Mouse (Mus musculus): ENCODE measurements at regions not wholly inside any gene's neighbourhood (a gene's known extent, or its start where the extent isn't known, plus 50 kb on each side); places are given as distances from the start of the nearest gene placed in this dataset.

- H3K9ac ChIP-seq (ENCODE audit: insufficient read depth, low read depth, low read length, poor library complexity, severe bottlenecking): no peak overlapping the region
- H3K4me1 ChIP-seq (ENCODE audit: control insufficient read depth in 2 of 2, insufficient read depth in 2 of 2, low read length in 2 of 2, poor library complexity in 1 of 2): peaks cover 0 to 2% of the 10 kb centered on the region in 2 experiments; a peak in 1 of 4 replicates
- DNase-seq (ENCODE audit: low read depth, low spot score): no peak
- H3K36me3 ChIP-seq (ENCODE audit: control insufficient read depth, insufficient read depth, low read length, poor library complexity, severe bottlenecking): no peaks in the 10 kb centered on the region
- no peak overlapping the region for H3K4me3 ChIP-seq (ENCODE audit: insufficient read depth in 1 of 2, low read depth in 1 of 2, low read length in 2 of 2, poor library complexity in 1 of 2, severe bottlenecking in 1 of 2)
- in situ Hi-C loops (cut with MboI; ENCODE audit: low sequenced_read_pairs in 2 of 2, unreplicated experiment in 2 of 2): no loop called here
- no peak for TF ChIP-seq HCFC1 (IDR thresholded peaks at IDR 0.05; ENCODE audit: borderline replicate concordance, insufficient read depth, low read length)
- no peak for TF ChIP-seq CHD2 (IDR thresholded peaks at IDR 0.05; ENCODE audit: low read depth, low read length)
- no peak for TF ChIP-seq MAFK (IDR thresholded peaks at IDR 0.05; ENCODE audit: insufficient read depth, low read depth, low read length)
- H3K9me3 ChIP-seq (ENCODE audit: control insufficient read depth, insufficient read depth, low read depth, low read length): no peaks in the 10 kb centered on the region
- no peak overlapping the region for H3K27ac ChIP-seq (ENCODE audit: insufficient read depth, low read depth, low read length, poor library complexity, severe bottlenecking)
These were observed 156.9 kb upstream of the Elavl2 start for GRCm38 (mm10) chr4:91557452-91557851.

GRCm38 (mm10) chr4:91556959-91557358 is 156.4 kb upstream of the Elavl2 start:
- Histone ChIP-seq H3K27ac (ENCODE audit: insufficient read depth, low read depth, low read length, poor library complexity, severe bottlenecking) (no peak overlapping the region), H3K9ac (ENCODE audit: insufficient read depth, low read depth, low read length, poor library complexity, severe bottlenecking) (no peak overlapping the region), H3K36me3 (ENCODE audit: control insufficient read depth, insufficient read depth, low read length, poor library complexity, severe bottlenecking) (no peaks in the 10 kb centered on the region), H3K4me1 (ENCODE audit: control insufficient read depth in 2 of 2, insufficient read depth in 2 of 2, low read length in 2 of 2, poor library complexity in 1 of 2) (peaks cover 0 to 2% of the 10 kb centered on the region in 2 experiments; a peak in 1 of 4 replicates), H3K9me3 (ENCODE audit: control insufficient read depth, insufficient read depth, low read depth, low read length) (no peaks in the 10 kb centered on the region), H3K4me3 (ENCODE audit: insufficient read depth in 1 of 2, low read depth in 1 of 2, low read length in 2 of 2, poor library complexity in 1 of 2, severe bottlenecking in 1 of 2) (no peak overlapping the region)
- no peak for TF ChIP-seq HCFC1 (IDR thresholded peaks at IDR 0.05; ENCODE audit: borderline replicate concordance, insufficient read depth, low read length)
- DNase-seq (ENCODE audit: low read depth, low spot score): no peak
- in situ Hi-C loops (cut with MboI; ENCODE audit: low sequenced_read_pairs in 2 of 2, unreplicated experiment in 2 of 2): no loop called here

- H3K9ac ChIP-seq (ENCODE audit: insufficient read depth, low read depth, low read length, poor library complexity, severe bottlenecking): no peak overlapping the region
- no peaks in the 10 kb centered on the region for H3K4me1 ChIP-seq (ENCODE audit: control insufficient read depth in 2 of 2, insufficient read depth in 2 of 2, low read length in 2 of 2, poor library complexity in 1 of 2)
- no peak overlapping the region for H3K4me3 ChIP-seq (ENCODE audit: insufficient read depth in 1 of 2, low read depth in 1 of 2, low read length in 2 of 2, poor library complexity in 1 of 2, severe bottlenecking in 1 of 2)
- no peaks in the 10 kb centered on the region for H3K36me3 ChIP-seq (ENCODE audit: control insufficient read depth, insufficient read depth, low read length, poor library complexity, severe bottlenecking)
- H3K9me3 ChIP-seq (ENCODE audit: control insufficient read depth, insufficient read depth, low read depth, low read length): no peaks in the 10 kb centered on the region
- no peak overlapping the region for H3K27ac ChIP-seq (ENCODE audit: insufficient read depth, low read depth, low read length, poor library complexity, severe bottlenecking)
- no peak for DNase-seq (ENCODE audit: low read depth, low spot score)
- TF ChIP-seq MAFK (IDR thresholded peaks at IDR 0.05; ENCODE audit: insufficient read depth, low read depth, low read length) (no peak), HCFC1 (IDR thresholded peaks at IDR 0.05; ENCODE audit: borderline replicate concordance, insufficient read depth, low read length) (no peak), ZC3H11A (IDR thresholded peaks at IDR 0.05; ENCODE audit: borderline replicate concordance, low read depth, low read length) (no peak)
- in situ Hi-C loops (cut with MboI; ENCODE audit: low sequenced_read_pairs in 2 of 2, unreplicated experiment in 2 of 2): no loop called here
These were observed 123.8 kb upstream of the Elavl2 start for GRCm38 (mm10) chr4:91524367-91524766.

GRCm38 (mm10) chr4:91511543-91511942 is 111.0 kb upstream of the Elavl2 start:
- DNase-seq (ENCODE audit: low read depth, low spot score): no peak
- no peak overlapping the region for H3K27ac ChIP-seq (ENCODE audit: insufficient read depth, low read depth, low read length, poor library complexity, severe bottlenecking)
- H3K9ac ChIP-seq (ENCODE audit: insufficient read depth, low read depth, low read length, poor library complexity, severe bottlenecking): no peak overlapping the region
- H3K4me1 ChIP-seq (ENCODE audit: control insufficient read depth in 2 of 2, insufficient read depth in 2 of 2, low read length in 2 of 2, poor library complexity in 1 of 2): no peaks in the 10 kb centered on the region
- no peak for TF ChIP-seq MAFK (IDR thresholded peaks at IDR 0.05; ENCODE audit: insufficient read depth, low read depth, low read length)
- TF ChIP-seq CHD2 (IDR thresholded peaks at IDR 0.05; ENCODE audit: low read depth, low read length): no peak
- no peak for TF ChIP-seq ZNF384 (IDR thresholded peaks at IDR 0.05; ENCODE audit: low read depth, low read length)
- TF ChIP-seq HCFC1 (IDR thresholded peaks at IDR 0.05; ENCODE audit: borderline replicate concordance, insufficient read depth, low read length): no peak
- TF ChIP-seq ZC3H11A (IDR thresholded peaks at IDR 0.05; ENCODE audit: borderline replicate concordance, low read depth, low read length): no peak
- H3K4me3 ChIP-seq (ENCODE audit: insufficient read depth in 1 of 2, low read depth in 1 of 2, low read length in 2 of 2, poor library complexity in 1 of 2, severe bottlenecking in 1 of 2): no peak overlapping the region
- no peaks in the 10 kb centered on the region for H3K9me3 ChIP-seq (ENCODE audit: control insufficient read depth, insufficient read depth, low read depth, low read length)
- no peaks in the 10 kb centered on the region for H3K36me3 ChIP-seq (ENCODE audit: control insufficient read depth, insufficient read depth, low read length, poor library complexity, severe bottlenecking)
- in situ Hi-C loops (cut with MboI; ENCODE audit: low sequenced_read_pairs in 2 of 2, unreplicated experiment in 2 of 2): no loop called here

GRCm38 (mm10) chr4:91509937-91510336 is 109.4 kb upstream of the Elavl2 start:
- TF ChIP-seq ZNF384 (IDR thresholded peaks at IDR 0.05; ENCODE audit: low read depth, low read length) (no peak), MAFK (IDR thresholded peaks at IDR 0.05; ENCODE audit: insufficient read depth, low read depth, low read length) (no peak), ZC3H11A (IDR thresholded peaks at IDR 0.05; ENCODE audit: borderline replicate concordance, low read depth, low read length) (no peak), CHD2 (IDR thresholded peaks at IDR 0.05; ENCODE audit: low read depth, low read length) (no peak), HCFC1 (IDR thresholded peaks at IDR 0.05; ENCODE audit: borderline replicate concordance, insufficient read depth, low read length) (no peak)
- in situ Hi-C loops (cut with MboI; ENCODE audit: low sequenced_read_pairs in 2 of 2, unreplicated experiment in 2 of 2): no loop called here
- H3K4me1 ChIP-seq (ENCODE audit: control insufficient read depth in 2 of 2, insufficient read depth in 2 of 2, low read length in 2 of 2, poor library complexity in 1 of 2): no peaks in the 10 kb centered on the region
- DNase-seq (ENCODE audit: low read depth, low spot score): no peak
- no peak overlapping the region for H3K27ac ChIP-seq (ENCODE audit: insufficient read depth, low read depth, low read length, poor library complexity, severe bottlenecking)
- no peak overlapping the region for H3K9ac ChIP-seq (ENCODE audit: insufficient read depth, low read depth, low read length, poor library complexity, severe bottlenecking)
- H3K9me3 ChIP-seq (ENCODE audit: control insufficient read depth, insufficient read depth, low read depth, low read length): no peaks in the 10 kb centered on the region
- no peaks in the 10 kb centered on the region for H3K36me3 ChIP-seq (ENCODE audit: control insufficient read depth, insufficient read depth, low read length, poor library complexity, severe bottlenecking)
- no peak overlapping the region for H3K4me3 ChIP-seq (ENCODE audit: insufficient read depth in 1 of 2, low read depth in 1 of 2, low read length in 2 of 2, poor library complexity in 1 of 2, severe bottlenecking in 1 of 2)

Data from ES-E14 (cell line).